Mouse (Mus musculus) kidney, adult 2 months (tissue): ENCODE measurements around the gene Arap2. TPM values are rescaled to one million over a fixed set of nuclear protein-coding genes. Genes with fewer than 3 reads are reported as not detected.

Experiments used
- DNase-seq: peaks from one replicate; pipeline ENCODE4 v3.0.0; 2021
- H3K27ac ChIP-seq: fragments of 200-500 bp; 2 replicates; pipeline ENCODE4 v1.5.1; 2012; ENCODE audit warnings: low read depth, low read length, control low read depth, inconsistent platforms; ENCODE audit not compliant: insufficient read depth
- H3K27me3 ChIP-seq: fragments of 200-500 bp; replicated peaks from 2 replicates; pipeline ENCODE4 v1.6.1; 2012; ENCODE audit warnings: mild to moderate bottlenecking, moderate library complexity, low read length, inconsistent platforms; ENCODE audit not compliant: control insufficient read depth, insufficient read depth
- H3K36me3 ChIP-seq: fragments of 200-500 bp; 2 replicates; pipeline ENCODE4 v1.6.1; 2012; ENCODE audit warnings: mild to moderate bottlenecking, moderate library complexity, low read length, inconsistent platforms; ENCODE audit not compliant: control insufficient read depth, insufficient read depth
- H3K4me1 ChIP-seq: fragments of 200-500 bp; 2 replicates; pipeline ENCODE4 v1.6.1; 2011; ENCODE audit warnings: low read length; ENCODE audit not compliant: control insufficient read depth, insufficient read depth
- H3K4me3 ChIP-seq: fragments of 200-500 bp; 2 replicates; pipeline ENCODE4 v1.5.1; 2011; ENCODE audit warnings: mild to moderate bottlenecking, low read depth, low read length, control low read depth; ENCODE audit not compliant: insufficient read depth
- CTCF ChIP-seq: fragments of 200-500 bp; conservative IDR thresholded peaks from 2 replicates; pipeline ENCODE4 v1.5.1; 2011; ENCODE audit warnings: low read depth, mild to moderate bottlenecking, control low read depth, low read length, moderate library complexity, mixed read lengths; ENCODE audit not compliant: insufficient read depth, insufficient read length
- POLR2A ChIP-seq: fragments of 200-500 bp; IDR thresholded peaks from one replicate; pipeline ENCODE4 v1.6.1; 2011; ENCODE audit warnings: low read depth, low read length, control low read depth
- WGBS: fragments of 180-500 bp; shearing (Covaris S2); methylation state at CpG from one replicate; pipeline ENCODE4 v1.1.7; 2018; 5-methylcytosine and 5-hydroxymethylcytosine counted together
- polyA plus RNA-seq: library from polyadenylated mRNA; depleted of rRNA; stranded (reverse); fragments of >200 nt; gene quantifications from 2 replicates; pipeline ENCODE4 v1.2.3, GENCODE M21; 2012

Arap2 gene
- polyA plus RNA-seq, 1 experiment = 6.6 TPM

DNA sequence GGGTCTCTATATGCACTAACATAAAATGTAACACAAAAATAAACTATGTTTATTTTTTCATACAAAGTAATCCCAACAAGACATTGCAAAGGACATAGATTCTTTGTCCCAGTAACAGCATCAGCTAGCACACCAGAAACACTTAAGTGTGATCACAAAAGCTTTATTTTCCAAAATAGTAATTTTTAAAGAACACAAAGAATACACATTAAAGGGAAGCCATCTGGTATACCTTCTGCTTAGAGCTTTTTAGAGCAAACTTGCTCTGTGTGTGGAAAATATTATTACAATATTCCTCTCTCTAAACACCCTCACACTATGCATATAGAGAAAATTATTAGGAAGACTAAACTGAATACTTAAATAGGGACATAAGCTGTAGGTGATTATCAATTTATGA is 100.6 kb downstream of the Arap2 start:
- Histone ChIP-seq H3K36me3 (no peaks in the 10 kb centered on the region; the same call in 1 of the 2 replicates), H3K4me3 (no peak overlapping the region), H3K27me3 (no peaks in the 10 kb centered on the region), H3K4me1 (no peaks in the 10 kb centered on the region), H3K27ac (no peak overlapping the region)
- no peak for DNase-seq
- TF ChIP-seq POLR2A (no peak), CTCF (no peak)

DNA sequence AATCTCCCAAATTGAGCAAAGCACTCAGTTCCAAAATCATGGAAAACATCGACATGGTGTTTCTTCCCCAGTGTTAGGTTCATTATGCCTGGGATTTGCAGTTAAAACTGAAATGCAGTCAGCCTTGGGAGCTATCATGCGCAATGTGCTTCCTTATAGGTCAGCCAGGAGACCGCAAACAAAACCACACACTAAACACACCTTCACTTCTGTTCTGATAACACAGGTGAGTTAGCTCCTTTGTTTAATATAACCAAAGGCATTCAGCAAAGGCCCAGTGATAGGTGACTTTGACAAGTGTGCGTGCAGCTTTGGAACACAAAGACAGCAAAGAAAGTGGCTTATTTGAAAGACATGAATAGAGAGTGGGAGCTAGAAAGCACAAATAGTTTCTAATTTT is 101.1 kb downstream of the Arap2 start:
- WGBS = 90% methylated on average over 4 of the region's 4 CpGs
- no peaks in the 10 kb centered on the region for H3K4me1 ChIP-seq
- H3K36me3 ChIP-seq = no peaks in the 10 kb centered on the region; the same call in 1 of the 2 replicates
- DNase-seq = no peak
- H3K4me3 ChIP-seq = no peak overlapping the region
- H3K27me3 ChIP-seq = no peaks in the 10 kb centered on the region
- H3K27ac ChIP-seq = no peak overlapping the region
- TF ChIP-seq CTCF (no peak), POLR2A (no peak)

DNA sequence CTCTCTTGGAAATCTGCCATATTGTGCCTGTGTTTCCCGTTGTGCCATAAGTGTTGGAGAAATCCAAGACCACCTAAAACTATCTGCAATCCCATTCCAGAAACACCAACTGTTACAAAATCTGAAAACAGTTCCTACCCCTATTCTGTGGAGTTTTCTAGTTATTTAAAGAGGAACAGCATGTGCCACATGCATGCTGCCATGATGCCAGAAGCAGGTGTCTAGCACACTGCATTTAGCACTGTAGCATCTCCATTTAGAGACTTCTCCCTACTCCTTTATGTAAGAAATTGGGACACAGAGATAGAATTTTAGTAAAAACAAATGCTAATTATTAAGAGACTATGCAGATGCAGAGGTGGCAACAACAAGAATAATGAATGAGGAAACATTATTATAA is 102.8 kb downstream of the Arap2 start:
- TF ChIP-seq POLR2A (no peak), CTCF (no peak)
- 78% methylated on average over 1 of the region's 1 CpGs for WGBS

DNA sequence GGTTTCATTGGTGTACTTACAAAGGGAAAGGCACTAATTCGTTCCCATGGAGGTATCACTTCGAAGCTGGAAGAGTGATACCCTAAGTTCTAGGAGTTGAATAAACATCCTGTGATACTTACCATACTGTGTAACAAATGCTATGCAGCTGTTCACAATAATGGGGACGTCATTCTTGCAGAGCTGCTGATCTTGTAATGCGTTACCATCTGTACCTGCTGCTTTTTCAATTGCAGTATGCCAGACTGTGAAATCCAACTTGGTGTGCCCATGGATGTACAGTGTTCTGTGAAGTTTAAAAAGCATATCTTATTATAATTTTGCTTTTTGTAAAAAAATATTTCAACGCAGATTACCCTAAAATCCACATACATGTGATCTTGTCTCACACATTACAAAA is 112.0 kb downstream of the Arap2 start:
- no peak for DNase-seq
- no peaks in the 10 kb centered on the region for H3K4me1 ChIP-seq
- no peaks in the 10 kb centered on the region for H3K27me3 ChIP-seq
- H3K36me3 ChIP-seq = no peaks in the 10 kb centered on the region; the same call in 1 of the 2 replicates
- H3K27ac ChIP-seq = no peak overlapping the region
- no peak overlapping the region for H3K4me3 ChIP-seq
- TF ChIP-seq POLR2A = no peak
- no peak for TF ChIP-seq CTCF
- WGBS = 59% methylated on average over 5 of the region's 5 CpGs

More for the DNA sequence above, 102.8 kb downstream of the Arap2 start:
- H3K36me3 ChIP-seq = no peaks in the 10 kb centered on the region
- H3K4me3 ChIP-seq = no peak overlapping the region
- no peaks in the 10 kb centered on the region for H3K4me1 ChIP-seq
- H3K27ac ChIP-seq = no peak overlapping the region
- H3K27me3 ChIP-seq = no peaks in the 10 kb centered on the region
- DNase-seq = no peak

DNA sequence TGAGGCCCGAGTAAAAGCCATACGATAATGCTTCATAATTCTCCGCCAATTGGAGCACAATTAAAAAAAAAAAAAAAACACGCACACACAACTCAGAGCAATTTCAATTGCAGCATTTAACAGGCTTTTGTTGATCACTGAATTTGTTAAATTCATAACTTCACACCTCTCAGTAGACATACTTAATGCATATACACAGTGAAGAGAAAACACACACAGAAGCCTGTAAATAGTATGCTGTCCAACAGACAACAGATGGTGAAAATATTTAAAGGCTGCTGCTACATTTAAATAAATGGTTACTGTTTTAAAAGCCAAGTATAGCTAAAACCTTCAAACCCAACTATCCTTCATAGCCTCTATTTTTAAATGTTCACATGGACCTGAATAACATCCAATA is 123.6 kb downstream of the Arap2 start:
- H3K36me3 ChIP-seq = no peaks in the 10 kb centered on the region
- TF ChIP-seq CTCF (no peak), POLR2A (no peak)
- no peak overlapping the region for H3K27ac ChIP-seq
- no peaks in the 10 kb centered on the region for H3K4me1 ChIP-seq
- no peaks in the 10 kb centered on the region for H3K27me3 ChIP-seq
- no peak for DNase-seq
- H3K4me3 ChIP-seq = no peak overlapping the region
- 98% methylated on average over 4 of the region's 4 CpGs for WGBS

DNA sequence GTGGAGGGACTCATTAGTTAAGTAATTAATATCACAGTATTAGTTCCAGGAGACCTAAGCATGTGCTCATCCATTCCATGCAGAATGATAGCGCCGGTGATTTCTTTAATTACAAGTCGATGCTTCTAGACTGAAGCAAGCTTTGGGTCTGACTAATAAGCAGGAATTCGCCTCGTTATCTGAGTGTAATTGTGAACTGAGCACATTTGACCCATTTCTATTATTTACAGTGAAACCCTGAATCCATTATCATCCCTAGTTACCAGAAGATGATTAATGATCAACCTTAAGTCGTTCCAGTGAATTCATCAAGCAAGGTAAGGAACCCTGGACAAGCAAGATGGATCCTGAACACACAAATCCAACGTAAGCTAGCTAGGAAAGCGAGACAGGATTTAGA is 125.5 kb downstream of the Arap2 start:
- no peaks in the 10 kb centered on the region for H3K4me1 ChIP-seq
- H3K4me3 ChIP-seq = no peak overlapping the region
- no peaks in the 10 kb centered on the region for H3K27me3 ChIP-seq
- TF ChIP-seq POLR2A = no peak
- TF ChIP-seq CTCF = no peak
- WGBS = 44% methylated on average over 8 of the region's 8 CpGs
- no peak overlapping the region for H3K27ac ChIP-seq
- H3K36me3 ChIP-seq = no peaks in the 10 kb centered on the region
- DNase-seq = peak; percentile 45

DNA sequence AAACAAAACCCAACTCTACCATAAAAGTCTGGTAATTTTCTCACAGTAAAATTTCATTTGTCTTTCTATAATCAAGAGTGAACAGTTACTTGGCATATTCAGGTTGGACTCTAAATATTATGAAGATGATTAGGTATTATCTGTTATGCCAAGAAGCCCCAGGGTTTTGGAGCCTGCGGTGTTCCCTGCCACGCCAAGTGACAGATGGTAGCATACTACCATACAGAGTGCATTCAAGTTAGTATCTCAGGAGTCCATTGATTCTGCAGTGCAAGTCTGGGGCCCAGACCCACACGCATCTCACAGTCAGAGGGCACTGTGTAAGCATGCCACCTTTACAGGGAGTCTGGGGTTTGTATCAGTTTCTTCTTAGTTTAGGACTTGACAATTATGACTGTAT is 129.6 kb downstream of the Arap2 start:
- no peaks in the 10 kb centered on the region for H3K4me1 ChIP-seq
- H3K27ac ChIP-seq = no peak overlapping the region
- WGBS = 92% methylated on average over 3 of the region's 3 CpGs

DNA sequence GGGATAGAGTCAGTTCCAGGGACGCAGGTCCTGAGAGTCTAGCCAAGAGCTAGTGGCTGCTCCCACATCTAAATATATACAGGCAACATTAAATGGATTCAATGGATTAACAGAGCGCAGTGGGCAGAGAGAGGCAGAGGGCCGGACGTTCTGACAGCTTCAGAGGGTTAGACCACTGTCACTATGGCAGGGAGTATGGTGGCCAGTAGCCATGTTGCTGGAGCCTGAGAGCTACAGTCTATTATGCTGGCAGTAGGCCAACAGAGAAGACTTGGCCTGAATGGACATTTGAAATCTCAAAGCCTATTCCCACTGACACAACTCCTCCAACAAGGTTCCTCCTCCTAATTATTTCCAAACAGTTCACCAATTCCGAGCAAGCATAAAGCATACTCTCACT is 137.1 kb downstream of the Arap2 start:
- no peaks in the 10 kb centered on the region for H3K4me1 ChIP-seq
- no peak overlapping the region for H3K4me3 ChIP-seq
- DNase-seq = no peak
- no peak for TF ChIP-seq CTCF
- no peak for TF ChIP-seq POLR2A
- no peaks in the 10 kb centered on the region for H3K27me3 ChIP-seq
- 92% methylated on average over 5 of the region's 5 CpGs for WGBS
- no peak overlapping the region for H3K27ac ChIP-seq
- no peaks in the 10 kb centered on the region for H3K36me3 ChIP-seq

More for the DNA sequence above, 129.6 kb downstream of the Arap2 start:
- Histone ChIP-seq H3K27me3 (no peaks in the 10 kb centered on the region), H3K4me3 (no peak overlapping the region), H3K36me3 (no peaks in the 10 kb centered on the region)
- no peak for DNase-seq
- no peak for TF ChIP-seq CTCF
- TF ChIP-seq POLR2A = no peak
